Mouse (Mus musculus) testis, adult 2 months (tissue): ENCODE data around the gene Pnpla7.

Experiments
- CTCF ChIP-seq: fragments of 200-500 bp; IDR thresholded peaks from 2 replicates; pipeline ENCODE4 v1.5.1; 2012; ENCODE audit warnings: low read depth, mild to moderate bottlenecking, inconsistent platforms, low read length, moderate library complexity; ENCODE audit not compliant: control insufficient read depth, insufficient read depth, insufficient replicate concordance
- POLR2A ChIP-seq: fragments of 200-500 bp; IDR thresholded peaks from 2 replicates; pipeline ENCODE4 v1.6.1; 2012; ENCODE audit warnings: low read depth, mild to moderate bottlenecking, inconsistent platforms, low read length, moderate library complexity; ENCODE audit not compliant: control insufficient read depth

DNA sequence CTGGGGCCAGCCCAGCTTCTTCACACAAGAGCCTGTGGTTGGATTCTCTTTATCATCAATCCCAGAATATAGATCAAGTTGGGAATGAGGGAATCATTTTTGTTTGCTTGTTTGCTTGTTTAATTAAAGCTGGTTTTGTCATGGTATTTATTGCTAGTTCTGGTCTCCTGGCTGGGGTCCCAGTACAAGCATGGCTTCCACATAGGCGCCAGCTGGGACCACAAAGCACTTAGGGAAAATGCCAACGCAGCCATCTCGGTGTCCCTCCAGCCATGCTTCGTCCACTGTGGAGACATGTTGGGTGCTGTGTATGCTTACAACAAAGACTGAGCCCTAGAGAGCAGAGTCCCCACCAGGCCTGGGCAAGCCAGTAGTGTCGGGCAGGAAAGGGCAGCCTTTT is 109.7 kb downstream of the Pnpla7 start:
- no peak for TF ChIP-seq POLR2A
- no peak for TF ChIP-seq CTCF
